Mouse (Mus musculus) thymus, postnatal 14 days (tissue): Measurements from ENCODE around the gene Gm20388.

ENCODE experiments used
- DNase-seq: peaks from one replicate; pipeline ENCODE4 v3.0.0; 2021

The Gm20388 gene

DNA sequence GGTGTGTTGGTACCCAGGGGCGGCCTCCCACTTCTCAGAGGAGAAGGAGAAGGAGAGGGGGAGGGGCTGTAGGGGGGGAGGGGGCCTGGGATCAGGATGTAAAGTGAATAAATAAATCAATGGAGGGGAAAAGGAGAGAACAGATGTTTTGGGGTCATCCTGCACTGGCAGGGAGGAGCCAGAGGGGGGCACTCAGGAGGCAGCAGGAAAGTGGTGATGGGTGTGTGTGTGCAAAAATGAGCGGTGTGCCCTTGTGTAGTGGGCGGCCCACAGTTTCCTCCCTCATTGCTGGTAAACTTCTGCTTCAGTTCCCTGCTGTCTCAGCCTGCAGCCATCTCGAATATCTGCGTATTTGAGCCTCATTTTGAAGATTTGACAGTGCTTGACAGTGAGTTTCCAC, 2224.9 kb downstream of the Gm20388 start:
- DNase-seq: peak; percentile 29

DNA sequence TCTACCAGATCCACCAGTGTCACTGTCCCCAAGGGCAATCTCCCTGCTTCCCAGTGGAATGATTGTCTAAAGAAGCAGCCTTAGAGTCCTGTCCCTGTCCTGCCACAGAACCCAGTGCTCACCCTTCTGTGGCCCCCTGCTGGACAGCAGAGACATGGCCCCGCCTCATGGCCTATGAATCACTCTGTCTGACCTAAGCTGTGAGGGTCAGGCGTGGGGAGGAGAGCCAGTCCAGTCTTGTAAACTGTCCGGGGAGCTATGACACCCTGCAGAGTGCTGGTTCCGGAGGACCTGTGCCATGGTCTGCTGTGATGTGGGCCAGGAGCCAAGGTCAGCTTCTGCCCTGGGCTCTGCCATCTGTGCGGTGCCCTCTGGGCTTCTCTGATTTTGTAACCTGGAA, 2229.1 kb downstream of the Gm20388 start:
- DNase-seq: peak; percentile 35

DNA sequence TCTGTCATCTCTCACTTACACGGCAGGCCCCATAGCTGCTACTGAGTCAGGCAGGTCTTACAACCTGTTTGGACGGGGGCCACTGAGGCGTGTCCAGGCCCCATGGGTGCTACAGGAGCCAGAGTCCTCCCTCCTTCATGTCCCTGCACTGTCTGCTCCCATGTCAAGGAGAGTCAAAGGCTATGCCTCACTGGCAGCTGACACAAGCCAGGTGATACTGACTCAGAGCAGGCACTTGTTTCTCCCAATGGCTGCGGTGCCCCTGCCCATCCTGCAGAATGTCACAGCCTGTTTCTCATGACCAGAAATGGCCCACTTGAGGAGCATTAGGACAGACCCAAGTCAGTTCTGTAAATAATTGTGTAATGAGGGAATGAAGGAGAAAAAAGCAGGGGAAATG, 2229.8 kb downstream of the Gm20388 start:
- DNase-seq: no peak

DNA sequence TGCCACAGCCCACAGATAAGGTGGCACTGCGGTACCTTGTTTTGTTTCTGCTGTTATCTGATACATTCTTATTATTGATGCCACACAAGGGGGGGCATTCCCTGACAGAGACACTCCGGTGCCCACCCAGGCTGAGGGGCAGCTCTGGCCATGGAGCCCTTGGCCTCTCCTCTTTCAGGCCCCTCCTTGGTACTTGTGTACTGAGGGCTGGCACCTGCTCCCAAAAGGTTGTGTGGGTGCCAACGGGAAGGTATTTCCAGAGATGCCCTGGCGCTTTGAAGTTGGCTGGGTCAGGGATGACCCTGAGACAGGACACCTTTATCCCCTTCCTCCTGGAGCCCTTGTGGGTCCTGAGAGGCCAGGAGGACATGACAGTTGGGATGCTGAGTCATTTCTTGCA, 2231.8 kb downstream of the Gm20388 start:
- DNase-seq: no peak

DNA sequence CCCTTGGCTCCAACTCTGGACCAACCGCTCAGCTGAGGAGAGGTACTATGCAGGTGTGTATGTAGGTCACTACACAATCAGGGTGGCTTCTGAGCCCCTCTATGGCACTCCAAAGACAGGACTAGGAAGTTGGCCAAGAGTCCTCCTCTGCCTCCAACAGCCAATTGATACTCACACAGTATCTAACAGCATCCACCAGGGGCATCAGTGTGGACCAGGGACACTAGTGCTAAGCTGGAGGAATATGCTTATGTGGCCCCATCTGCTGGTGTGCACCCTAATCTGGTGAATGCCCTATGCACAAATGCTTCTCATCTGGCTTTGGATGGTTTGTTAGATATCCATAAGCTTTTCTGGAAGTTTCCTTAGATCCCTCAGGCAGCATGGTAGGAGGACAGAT, 2232.6 kb downstream of the Gm20388 start:
- no peak for DNase-seq

DNA sequence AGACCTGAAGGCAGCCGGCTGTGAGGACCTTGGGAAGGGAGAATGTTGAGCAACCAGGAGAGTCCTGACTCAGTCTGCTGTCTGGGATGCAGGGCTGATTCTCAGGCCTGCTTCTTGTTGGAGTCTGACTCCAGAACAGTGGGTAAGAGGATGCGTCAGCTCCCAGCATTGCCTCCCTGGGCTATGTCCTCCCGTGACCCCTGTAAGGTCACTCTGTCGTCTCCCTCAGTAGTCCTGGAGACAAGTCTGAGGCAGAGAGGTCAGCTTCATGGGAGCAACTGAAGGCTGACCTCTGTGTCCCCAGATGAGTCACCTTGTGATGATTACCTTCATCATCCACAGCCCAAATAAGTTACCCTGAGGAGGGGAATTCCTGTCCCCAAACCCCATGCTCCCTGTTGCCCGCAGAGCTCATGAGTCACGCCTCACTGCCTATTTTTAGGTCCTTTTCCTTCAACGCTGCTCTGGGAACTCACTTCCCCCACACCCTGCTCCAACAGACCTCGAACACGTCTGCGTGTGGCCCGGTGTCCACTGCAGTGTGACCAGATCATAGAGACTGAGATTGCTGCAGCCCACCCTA, 2234.2 kb downstream of the Gm20388 start:
- DNase-seq: no peak

DNA sequence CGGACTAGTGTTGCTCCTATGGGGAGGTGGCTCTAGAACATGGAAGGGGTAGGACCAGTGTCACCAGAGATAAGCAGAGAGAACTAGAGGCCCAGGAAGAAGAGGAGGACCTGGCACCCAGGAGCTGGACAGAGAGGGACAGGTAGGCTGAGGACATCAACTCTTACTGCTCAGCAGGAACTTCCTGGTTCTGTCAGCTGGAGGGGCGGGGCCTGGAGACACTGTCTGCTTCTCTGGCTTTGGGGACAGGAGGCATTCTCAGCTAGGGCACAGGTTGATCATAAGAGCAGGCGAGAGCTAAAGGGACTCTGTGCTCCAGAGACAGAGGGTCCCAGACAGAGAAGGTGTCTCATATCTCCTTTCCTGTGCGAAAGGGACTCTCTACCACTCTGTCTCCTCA, 2238.4 kb downstream of the Gm20388 start:
- DNase-seq: no peak

DNA sequence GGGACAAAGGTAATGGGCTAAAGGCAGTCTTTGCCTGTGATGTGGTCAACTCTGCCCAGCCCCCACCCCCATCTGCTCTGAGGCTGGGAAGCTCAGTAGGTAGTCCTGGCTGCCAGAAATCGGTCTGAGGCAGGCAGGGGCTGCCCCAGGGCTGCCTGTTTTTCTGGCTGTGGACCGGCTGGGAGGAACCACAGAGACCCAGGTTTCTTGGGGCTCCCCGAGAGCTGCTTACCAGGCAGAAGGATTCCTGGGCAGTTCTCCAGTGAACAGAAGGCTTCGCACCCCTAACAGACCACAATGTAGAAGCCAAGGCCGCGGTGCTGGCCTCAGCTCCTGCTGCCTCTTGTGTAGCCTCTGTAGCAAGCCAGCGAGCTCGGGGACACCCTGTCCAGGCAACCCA, 2239.0 kb downstream of the Gm20388 start:
- no peak for DNase-seq

DNA sequence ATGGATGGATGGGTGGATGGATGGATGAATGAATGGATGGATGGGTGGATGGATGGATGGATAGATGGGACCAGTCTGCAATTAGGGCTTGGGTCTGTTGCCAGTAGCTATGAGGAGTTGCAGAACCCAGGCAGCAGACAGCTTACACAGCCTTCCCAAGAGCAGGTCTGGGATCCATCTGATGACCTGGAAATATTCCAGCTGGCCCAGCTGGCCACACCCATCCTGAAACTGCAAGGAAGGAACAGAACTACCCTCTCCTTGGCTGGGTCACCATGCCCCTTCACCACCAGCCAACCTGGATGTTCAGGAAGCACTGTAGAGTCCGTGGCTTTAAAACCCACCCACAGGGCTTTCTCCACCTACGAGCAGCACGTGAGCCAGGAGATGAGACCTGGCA, 2240.9 kb downstream of the Gm20388 start:
- DNase-seq: no peak

DNA sequence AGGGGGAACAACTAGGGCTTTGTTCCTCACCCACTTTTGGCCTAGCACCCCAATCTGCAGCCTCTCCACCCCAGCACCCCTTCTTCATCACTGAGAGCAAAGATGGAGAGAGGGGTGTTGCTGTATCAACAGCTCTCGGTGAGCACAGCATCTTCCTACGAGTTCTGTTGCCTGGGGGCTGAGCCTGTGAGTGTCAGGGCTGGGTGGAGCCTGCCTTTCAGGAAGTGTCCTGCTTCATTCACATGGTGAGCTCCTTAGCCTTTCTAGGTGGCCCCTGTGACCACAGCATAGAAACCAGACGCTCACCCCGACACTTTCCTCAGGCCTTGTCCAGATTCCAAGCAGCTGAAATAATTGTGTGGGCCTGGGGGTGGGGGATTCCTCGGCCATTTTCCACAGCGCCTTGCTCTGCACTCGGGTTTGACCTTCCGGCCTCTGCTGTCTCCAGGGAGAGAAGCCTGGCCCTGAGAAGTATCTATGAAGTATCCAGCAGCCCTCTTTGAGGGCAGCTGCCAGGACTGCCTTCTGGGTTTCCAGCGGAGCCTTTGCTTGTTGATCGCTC, 2244.5 kb downstream of the Gm20388 start:
- no peak for DNase-seq

DNA sequence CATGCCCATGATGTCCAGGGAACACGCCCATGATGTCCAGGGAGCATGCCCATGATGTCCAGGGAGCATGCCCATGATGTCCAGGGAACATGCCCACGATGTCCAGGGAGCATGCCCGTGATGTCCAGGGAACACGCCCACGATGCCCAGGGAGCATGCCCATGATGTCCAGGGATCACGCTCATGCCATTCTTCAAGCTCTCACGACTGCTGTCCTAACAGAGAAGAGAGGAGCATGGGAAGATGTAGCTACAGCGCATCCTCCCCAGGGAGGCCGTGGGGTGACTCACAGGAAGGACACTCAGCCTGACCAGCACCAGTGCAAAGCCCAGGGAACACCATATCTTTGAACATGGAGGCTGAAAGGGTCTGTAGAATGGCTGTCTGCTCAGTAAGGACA, 2245.3 kb downstream of the Gm20388 start:
- no peak for DNase-seq

DNA sequence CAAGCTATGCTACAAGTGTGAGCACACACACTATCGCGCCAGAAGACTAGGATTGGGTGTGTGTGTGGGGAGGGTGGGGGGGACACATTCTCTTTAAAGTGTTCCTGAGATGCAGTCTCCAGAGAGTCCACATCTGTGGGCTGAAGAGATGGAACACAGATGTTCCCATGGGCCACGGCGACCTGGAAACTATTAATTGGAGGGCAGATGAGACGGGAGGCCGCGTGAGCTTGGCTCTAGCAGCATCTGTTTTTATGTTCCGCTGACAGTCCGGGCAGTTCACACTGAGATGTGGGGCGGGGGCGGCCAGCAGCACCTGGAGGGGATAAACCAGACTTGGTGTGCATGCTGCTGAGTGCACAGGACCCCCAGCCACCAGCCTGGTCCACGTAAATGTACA, 2247.0 kb downstream of the Gm20388 start:
- no peak for DNase-seq

DNA sequence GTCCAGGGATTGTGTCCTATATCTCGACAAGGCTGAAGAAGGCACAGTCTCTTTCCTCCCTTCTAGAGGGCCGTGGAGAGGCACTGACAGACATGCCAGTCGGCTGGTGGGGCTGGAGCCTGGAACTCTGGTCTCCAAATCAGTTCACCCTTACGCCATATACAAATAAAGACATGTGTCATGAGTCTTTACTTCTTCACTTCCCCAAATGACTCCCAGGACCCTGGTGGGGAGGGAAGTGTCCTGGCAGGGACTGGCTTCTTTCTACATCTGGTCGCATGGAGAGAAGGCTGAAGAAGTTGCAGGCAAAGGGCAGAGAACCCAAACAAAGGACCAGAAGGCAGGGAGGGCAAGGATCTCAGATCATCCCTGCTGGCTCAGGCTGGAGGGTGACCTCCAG, 2249.5 kb downstream of the Gm20388 start:
- DNase-seq: no peak

DNA sequence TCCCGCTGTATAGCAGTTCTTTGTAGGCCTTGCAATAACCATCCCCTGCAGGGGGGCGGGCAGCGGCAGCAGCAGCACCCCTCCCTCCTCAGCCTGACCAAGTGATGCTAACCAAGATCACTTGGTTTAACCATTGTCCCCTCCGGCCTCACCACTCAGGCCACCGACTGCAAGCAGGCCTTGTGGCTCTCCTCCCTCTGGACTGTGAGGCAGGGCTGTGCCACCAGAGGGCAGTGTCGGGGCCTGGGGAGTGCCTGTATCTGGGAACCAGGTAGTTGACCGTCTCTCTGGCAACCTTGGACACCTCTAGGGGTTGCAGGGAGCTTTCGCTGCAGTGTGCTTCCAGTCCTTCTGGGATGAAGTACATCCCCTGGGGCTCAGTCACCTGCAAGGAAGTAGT, 2252.4 kb downstream of the Gm20388 start:
- peak; percentile 78 for DNase-seq

DNA sequence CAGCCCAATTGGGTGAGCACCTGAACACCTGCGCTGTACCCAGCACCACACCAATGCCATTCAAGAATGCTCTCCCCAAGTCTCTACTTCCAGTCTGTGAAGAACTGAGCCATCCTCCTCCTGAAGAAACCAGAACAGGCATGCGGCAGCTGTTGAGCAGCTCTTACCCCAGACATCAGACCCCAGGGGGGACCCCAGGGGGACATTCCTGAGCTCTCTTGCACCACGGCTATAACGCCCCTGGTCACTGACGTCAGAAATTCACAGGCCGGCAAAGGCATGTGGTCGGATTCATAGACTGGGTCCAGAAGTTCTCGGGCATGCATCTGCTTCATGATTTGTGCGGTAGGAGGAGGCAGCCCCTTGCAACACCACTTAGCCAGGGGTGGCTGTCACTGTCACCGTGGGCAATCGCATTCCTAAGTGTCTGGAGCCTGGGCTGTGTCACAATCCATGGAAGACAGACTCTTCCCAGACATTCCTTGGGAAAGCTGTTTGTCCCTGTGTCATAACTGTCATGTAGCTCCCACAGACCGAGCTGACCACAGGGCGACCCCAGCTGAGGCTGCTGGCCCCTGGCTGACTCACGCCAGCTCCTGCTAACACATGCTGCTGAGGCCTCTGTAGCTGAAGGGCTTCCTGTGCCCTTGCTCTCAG, 2256.7 kb downstream of the Gm20388 start:
- DNase-seq: no peak

DNA sequence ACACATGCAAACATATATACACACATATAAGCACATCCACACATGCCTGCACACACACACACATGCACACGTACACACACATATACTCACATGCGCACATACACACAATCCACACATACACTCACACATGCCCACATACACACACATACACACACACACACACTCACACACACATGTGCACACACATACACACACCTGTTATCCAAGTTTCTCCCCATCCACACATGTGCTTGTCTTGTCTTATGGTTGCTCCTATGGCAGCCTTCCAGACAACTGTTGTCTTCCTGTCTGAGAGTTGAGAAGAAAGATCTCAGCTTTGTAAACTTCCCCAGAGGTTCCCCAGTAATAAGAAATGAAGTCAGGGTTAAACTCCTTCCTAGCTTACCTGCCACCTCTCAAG, 2258.8 kb downstream of the Gm20388 start:
- no peak for DNase-seq

DNA sequence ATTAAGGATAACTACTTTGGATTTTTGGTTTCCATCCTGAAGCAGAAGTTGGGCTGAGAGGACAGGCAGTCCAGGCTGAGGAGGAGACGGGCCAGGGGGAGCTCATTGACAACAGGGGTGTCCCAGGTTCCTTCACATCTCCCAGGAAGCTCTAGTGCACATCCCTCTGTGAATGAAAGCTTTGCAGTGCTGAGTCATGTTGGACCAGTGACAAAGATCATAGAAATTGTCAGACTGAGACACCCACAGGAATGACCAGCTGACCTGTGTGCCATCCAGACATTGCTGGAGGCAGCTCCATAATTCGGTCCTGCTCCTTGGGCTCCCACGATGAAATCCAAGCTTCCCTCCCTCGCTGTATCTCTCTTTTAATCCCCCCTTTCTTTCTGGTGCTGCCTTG, 2261.2 kb downstream of the Gm20388 start:
- no peak for DNase-seq

DNA sequence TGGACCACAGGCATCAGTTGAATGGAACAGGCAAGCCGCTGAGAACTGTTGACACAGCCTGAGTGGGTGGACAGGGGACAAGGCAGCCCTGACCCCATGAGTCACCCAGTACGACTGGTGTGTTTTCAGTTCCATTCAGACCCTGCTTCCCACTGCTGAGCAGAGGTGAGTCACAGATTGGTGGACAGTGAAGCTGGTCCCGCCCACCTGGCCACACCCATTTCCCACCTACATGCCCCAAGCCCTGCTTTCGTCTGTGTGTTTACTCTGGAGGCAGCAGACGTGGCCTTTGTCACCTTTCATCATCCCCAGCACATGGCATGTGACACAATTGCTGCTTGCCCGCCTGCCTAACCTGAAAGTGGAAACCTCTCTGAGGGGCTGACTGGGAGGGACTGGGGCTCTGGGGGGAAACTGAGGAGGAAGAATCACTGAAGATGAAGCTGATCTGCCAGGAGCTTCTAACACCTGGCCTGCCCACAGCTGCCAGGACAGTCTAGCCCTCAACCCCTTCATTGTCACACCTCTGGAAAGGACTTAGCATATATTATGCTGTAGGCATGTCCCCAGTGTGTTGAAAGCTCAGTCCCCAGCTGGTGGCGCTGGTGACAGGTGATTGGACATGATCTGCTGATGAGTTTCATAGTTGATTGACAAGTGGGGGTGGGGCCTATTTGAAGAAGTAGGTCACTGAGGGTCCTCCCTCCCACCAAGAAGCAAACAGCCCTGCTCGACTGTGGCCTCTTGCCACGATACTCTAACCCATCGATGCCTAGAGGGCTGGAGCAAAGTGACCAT, 2263.7 kb downstream of the Gm20388 start:
- DNase-seq: peak; percentile 8

DNA sequence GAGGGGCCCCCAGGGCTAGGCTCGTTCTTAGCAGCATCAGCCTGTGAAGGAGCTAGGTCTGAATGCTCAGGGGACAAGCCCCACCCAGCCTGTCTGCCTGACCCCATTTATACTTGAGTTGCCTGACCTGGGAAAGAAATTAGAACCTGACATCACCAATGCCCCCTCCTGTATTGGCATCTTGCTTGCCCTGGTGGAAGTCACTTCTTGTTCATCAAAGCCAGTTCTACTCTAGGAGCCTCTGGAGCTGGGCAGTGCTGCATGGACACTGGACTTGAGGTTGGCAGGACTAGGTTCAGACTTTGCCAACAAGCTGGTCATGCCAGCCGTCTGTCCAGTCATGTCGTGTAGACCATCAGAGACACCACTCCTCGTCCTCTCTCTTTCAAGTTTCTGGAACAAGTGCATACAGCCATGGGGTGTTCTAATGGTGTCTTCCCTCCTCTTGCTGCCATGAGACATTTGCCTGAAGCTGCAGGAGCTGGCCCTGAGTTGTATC, 2267.8 kb downstream of the Gm20388 start:
- no peak for DNase-seq

DNA sequence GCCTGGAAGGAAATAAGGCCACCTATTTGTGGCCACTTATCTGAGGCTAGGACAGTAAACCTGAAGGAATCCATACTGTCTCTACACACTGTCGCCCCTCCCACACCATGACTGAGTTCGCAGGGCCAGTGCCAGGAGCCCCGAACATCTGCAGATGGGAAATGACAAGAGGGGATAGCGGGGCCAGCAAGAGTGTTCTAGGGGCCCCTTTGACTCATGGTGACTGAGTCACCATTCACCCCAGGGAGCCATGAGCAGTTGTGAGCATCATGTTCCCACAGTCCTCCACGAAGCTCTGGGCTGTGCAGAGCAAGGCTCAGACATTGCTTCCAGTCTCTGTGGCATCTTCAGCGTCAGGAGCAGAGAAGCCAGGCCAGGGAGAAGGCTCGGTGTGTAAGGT, 2268.7 kb downstream of the Gm20388 start:
- DNase-seq: no peak

DNA sequence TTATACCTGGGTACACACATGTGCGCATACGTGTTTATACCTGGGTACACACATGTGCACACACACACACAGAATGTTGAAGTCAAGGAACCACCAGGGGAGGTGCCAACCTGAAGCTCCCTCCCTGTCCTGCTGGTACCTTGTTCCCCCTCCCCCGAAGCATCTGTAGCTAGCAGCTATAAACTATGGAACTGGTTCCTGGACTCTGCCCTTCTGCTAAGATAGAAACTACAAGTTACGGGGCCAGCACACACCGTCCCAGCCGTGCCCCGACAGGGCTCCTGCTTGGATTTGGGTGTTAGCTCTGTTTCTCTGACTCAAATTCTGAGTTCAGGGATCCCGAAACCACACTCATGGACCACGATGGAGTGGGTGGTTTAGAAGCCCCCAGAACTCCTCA, 2269.5 kb downstream of the Gm20388 start:
- DNase-seq: no peak

DNA sequence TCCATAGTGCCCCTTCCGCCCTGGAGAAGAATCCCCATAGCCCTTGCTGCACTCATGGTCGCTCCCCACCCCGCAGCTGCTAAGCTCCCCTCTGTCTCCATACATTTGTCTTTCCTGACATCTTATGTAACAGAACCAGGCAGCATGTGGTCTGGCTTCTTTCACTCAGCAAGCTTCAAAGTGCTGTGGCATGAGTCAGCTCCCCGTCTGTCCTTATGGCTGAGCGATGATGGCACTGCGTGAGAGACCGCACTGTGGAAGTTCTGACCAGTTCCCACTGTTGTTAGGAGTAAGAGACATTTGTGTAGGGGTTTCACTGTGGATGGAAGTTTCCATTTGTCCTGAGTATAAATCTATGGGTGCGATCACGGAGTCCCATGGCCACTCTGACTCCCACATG, 2270.8 kb downstream of the Gm20388 start:
- DNase-seq: no peak

DNA sequence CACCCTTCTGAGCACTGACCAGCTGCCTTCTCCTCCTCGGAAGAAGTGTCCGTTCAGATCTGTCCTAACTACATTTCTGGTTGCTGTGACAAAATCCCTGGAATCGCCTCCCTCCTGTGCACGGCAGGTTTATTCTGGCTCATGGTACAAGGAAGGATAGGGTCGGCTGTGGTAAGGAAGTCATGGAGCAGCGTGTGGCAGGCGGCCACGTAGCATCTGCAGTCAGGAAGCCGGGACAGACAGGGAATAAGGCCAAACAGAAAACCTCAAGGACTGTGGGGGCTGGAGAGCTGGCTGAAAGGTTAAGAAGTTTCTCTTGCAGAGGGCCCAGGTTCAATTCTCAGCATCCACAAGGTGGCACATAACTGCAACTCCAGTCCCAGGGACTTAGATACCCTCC, 2271.3 kb downstream of the Gm20388 start:
- DNase-seq: no peak
